Mouse (Mus musculus): ENCODE results near the gene Dda1.

GRCm38 (mm10) chr8:71513018-71513754 lies 44.2 kb downstream of the Dda1 start:
- TF ChIP-seq EP300 (IDR thresholded peaks at IDR 0.05; ENCODE audit: low read depth) (no peak), CTCF (IDR thresholded peaks at IDR 0.05; ENCODE audit: low read depth) (no peak)

All from heart, postnatal 0 days (tissue).